Mouse (Mus musculus) cerebral cortex, adult 2 months (tissue): ENCODE results near the gene Gsc2.

Experiments used
- WGBS: fragments of 180-500 bp; shearing (Covaris S2); methylation state at CpG from one replicate; pipeline ENCODE4 v1.1.7; 2018; 5-methylcytosine and 5-hydroxymethylcytosine counted together

The Gsc2 gene

DNA sequence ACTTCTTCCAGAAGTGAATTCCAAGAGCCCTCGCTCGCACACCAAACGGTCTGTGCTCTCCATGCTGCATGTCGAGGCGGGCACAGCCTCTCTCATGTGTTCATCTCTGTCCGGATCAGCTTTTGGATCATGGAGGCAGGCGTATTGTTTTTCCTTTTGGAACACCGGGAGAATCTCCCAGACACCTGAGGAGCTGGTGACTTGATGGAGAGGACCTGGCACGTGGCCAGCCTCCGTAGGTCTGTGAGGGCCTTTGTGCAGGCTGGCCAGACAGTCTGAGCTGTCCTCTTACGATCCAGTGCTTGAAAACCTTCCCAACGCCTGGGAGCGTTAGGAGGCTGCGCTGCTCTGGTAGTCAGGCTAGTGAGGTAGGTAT is 7.3 kb upstream of the Gsc2 start:
- WGBS: under 1% methylated on average over 14 of the region's 14 CpGs

DNA sequence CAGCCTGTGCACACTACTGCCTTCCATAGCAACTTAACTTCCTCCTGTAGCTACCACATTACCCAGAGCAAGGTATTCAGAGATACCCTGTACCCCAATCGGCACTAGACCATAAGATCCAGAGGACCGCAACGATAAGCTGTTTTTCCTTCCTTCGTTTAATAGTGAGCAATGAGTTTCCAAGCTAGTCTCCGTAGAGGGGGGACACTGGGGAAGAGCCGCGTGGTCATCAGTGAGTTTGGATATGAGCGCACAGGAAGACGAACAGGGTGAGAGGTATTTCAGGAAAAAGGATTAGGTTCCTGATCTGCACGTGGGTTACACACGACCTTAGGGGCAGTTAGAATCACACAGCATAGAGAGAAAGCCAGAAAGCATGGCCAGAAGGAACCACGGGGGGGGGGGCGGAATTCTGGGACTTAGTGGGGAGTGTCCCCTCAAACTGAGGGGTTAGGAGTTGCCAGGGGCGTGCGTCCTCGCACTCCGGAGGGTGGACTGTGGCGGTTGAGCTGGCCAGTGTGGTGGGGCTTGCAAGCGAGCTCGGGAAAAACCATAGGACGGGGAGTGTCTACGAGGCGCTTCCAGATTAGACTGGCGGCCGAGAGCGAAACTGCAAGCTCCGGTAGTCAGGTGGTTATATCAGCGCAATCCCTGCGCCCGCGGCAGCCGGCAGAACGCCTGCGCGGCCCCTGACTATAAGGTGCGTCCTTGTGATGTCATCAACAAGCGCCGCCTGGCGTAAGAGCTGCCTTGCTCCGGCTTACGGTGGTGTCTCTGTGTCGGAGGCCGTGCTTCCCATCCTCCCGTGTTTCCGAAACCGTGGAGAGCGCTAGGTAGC is 6.7 kb upstream of the Gsc2 start:
- under 1% methylated on average over 47 of the region's 47 CpGs for WGBS

DNA sequence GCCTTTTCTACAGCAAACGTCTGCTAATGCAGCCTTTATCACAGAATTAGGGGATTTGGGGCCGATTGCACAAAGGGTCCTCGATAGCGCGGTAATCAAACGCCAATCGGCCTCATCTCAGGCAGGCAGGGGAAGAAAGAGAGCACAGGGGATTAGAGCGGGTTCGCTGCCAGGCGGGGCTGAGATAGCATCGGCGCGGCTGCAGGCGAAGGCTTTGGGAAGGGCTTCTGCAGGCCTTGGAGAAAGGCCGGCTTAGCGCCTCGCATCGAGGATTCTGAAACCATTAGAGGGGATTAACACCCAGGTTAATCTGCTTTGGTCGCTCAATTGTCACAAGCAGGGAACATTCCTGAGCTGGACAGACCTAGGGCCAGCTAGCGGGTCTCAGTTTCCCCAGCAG is 5.7 kb upstream of the Gsc2 start:
- WGBS: 30% methylated on average over 20 of the region's 20 CpGs

DNA sequence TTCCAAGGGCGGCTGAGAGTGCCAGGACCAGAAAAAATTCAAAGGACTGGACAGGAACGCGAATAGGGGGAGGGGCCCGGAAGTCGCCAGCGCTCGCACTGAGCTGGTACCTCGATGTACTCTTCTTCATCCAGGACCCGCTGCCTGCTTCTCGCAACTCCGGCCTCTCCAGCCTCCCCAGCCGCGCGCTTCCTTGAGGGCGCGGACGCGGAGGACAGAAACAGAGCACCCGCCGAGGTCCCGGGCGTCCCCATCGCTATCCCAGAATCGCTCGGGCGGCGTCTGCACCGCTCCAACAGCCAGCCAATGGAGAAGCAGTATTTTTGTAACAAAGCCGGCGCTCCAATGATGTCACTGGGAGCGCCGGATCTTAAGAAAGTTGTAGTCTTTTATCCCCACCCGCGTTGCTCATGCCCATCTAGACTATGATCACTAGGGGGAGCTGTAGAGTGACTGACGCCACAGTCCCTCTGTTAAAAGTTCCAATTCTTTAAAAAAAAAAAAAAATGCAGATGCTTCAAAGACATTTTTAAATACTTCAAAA is 3.7 kb downstream of the Gsc2 start, which contains the start of gene Ess2:
Ess2 (minus strand) TSS at position 297 of the 544 bp plus-strand sequence.
- under 1% methylated on average over 35 of the region's 35 CpGs for WGBS

DNA sequence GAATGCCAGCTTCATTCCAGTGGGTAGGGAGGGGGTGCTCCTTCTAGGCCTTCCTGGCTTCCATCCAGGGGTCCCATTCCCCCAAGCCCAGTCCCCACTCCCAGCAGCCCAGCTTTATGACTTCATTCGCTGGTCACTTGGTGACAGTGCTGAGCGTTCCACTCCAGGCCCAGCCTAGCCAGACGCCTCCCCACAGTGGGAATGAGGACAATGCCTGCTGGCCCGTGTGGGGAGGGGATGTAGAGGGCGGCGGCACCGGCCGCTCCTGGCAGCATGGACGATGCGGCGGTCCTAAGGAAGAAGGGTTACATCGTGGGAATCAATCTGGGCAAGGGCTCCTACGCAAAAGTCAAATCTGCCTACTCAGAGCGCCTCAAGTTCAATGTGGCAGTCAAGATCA is 16.4 kb downstream of the Gsc2 start, which contains the start of the genes Dgcr2 and Tssk2:
Dgcr2 (minus strand) TSS at position 101 of the 400 bp plus-strand sequence.
Tssk2 (plus strand) TSS at position 176 of the 400 bp plus-strand sequence.
- 92% methylated on average over 14 of the region's 14 CpGs for WGBS

DNA sequence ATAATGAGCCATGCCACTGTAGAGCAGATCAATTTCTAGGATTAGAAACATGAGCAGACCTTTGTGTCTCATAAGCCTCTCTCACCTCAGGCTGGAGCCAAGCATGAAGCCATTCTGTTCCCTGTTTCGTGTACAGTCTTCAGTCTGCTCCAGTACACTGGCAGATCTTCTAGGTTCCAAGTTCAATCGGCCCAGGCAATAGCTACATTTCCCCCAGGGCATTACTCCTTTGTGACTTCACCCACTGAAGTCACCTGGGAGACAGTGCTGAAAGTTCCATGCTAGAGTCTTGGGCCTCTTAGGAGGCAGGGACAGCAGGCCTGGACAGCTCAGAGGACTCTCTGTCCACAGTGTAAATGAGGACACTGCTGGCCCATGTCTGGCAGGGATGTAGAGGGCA is 20.9 kb downstream of the Gsc2 start, which contains the start of gene Tssk1:
Tssk1 (plus strand) TSS at position 301 of the 400 bp plus-strand sequence.
- WGBS: 79% methylated on average over 2 of the region's 2 CpGs

DNA sequence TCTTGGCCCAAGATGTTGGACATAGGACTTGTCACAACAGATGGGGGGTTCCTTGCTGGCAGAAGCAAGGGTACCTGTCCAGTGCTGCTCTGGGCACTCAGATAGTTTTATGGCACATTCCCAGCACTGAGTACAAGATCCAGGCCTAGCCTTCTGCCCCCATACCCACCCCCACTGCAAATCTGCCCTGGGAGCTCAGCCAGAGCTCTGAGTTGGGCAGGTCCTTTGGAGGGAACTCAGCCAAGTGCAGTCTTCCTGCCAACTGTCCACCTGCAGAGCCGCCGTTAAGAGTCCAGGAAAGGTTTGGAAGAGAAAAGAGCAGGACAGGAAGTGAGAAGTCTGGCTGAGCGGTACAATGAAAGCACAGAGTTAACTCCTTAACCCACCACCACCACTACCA is 22.3 kb downstream of the Gsc2 start:
- WGBS: 55% methylated on average over 3 of the region's 3 CpGs

DNA sequence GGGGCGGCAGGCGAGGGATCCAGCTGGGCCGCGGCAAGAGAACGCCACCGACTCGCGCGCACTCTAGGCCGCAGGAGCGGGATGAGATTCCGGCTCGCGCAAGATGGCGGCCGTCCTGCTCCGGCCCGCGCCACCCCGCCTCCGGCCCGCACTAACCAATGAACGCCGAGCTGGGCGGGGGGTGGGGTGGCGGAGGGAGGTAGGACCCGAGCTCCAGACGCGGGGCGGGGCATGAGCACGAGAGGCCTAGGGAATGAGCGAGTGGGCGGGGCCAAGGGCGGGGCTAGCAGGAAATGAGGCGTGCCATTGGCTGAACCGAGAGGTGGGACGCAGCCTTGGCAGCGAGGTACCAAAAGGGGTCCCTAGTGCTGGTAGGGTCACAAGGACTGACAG is 23.3 kb downstream of the Gsc2 start, which contains the start of gene Gm20518:
Gm20518 (minus strand) TSS at position 105 of the 393 bp plus-strand sequence.
- WGBS: 1% methylated on average over 38 of the region's 38 CpGs

DNA sequence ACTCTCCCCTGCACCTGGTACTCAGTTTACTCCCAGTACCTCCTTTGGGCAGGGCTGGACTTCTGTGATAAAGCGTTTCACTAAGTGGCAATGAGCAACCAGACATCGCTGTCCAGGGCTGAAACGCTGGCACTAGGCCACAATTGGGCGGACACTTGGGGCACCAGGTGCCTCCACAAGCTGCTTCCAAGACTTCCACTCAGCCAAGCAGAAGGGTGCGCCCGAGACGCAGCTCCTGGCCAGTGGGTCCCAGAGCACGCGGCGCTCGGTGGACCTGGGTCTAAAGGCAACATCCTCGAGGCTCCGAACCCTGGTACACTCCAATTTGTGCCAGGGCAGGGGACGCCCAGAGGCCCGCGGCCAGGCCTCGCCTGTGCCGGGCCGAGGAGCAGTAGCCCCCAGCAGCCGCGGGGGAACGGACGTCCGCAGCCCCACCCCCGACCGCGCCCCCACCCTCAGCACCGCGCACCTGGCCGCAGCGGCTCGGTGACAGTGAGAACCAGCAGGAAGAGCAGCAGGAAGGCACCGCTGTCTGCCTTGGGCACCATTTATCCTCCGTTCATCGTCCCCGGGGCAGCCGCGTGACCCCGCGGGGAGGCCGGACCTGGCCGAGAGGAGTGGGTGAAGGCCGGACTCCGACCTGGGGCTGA is 23.8 kb downstream of the Gsc2 start:
- WGBS: under 1% methylated on average over 44 of the region's 44 CpGs

DNA sequence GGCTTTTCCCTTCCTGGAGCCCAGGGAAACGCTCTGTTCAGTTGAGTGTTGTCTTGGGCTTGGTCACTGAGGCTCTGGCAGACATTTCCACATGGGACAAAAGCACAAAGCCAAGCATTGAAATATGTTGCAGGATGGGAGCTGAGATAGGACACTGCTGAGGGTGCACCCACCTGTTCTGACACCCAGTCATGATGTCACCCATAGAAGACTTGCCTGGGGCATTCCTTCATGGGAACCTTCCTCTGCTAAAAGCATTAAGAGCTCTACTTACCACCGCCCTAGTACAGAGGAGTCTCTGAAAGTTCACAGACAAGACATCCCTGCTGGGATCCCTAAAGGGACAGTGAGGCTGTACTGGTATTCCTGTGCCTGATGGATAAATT is 24.5 kb downstream of the Gsc2 start:
- WGBS: 21% methylated on average over 2 of the region's 2 CpGs

DNA sequence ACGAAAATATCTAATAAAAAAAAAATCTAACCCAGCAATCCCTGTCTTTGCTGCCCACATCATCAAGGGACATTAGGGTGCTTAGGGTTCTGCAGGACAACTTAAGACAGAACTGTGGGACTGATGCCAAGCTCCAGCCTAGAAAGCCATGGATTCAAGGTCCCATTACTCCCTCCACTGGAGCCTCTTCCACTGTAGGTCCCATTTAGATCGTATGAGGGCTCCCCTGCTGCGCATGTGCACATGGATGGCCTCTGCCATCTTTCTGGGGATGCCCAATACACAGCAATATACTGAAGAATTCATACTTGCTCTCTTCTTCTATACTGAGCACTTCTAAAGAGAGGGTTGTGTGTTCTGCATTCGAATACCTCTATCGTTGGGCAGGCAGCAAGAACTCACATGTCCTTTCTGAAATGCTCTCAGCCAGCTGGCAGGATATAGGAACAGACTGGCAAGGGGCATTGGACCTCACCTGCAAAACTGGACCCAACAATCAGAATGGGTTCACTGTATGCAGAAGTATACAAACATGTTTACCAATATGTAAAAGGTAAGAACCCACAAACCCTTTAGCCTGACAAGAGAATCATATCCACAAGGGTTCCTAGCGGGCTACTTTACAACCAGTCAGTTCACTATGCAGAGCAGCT is 25.0 kb downstream of the Gsc2 start:
- WGBS: 65% methylated on average over 6 of the region's 6 CpGs

DNA sequence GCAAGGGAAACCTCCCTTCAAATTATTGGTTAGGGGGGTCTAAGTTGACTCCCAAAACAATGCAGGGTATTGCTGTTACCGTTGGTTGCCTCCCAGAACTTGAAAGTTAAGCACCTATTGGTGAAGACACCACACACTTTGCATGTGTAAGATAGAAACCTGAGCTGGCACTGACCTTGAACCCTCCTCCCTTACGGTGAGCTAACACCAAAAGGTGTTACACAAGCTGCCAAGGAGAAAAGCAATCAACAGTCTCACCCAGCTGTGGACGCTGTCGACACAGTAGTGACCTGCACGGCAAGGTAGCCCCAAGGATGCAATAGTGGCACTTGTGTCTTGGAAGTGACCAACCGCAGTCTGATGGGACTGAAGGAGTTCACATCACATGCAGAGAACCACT is 30.7 kb downstream of the Gsc2 start:
- 92% methylated on average over 6 of the region's 6 CpGs for WGBS

DNA sequence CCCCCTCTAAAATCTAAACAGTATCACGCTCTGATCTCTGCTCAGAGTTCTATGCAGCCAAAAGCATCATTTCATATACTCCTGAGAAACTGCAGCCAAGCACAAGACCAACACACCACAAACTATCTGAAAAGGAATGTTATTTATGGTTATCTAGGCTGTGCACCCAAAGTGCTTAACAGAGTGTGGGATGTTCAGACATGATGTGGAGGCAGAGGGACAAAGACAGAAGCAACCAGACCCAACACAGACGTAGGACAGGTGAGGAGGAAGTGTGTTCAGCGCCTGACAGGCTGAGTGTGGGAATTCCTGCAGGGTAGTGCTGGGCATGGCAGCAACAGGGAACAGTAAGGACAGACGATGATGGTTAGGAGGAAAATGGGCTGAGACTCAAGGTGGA is 35.3 kb downstream of the Gsc2 start:
- 44% methylated on average over 4 of the region's 4 CpGs for WGBS

DNA sequence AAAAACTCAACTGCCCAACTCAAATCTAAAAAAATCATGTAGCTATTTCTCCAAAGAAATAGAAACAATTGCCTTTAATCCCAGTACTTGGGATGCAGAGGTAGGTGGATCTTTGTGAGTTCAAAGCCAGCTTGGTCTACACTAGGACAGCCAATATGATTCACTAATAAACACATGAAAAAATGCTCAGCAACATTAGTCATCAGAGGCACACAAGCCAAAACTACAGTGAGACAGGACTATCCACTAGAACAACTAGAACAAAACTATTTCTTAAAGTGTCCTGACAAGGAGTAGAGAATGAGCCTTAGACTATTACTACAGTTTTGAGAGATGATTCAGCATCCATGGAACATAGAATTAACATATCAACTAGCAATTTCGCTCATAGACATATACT is 38.8 kb downstream of the Gsc2 start:
- 84% methylated on average over 1 of the region's 1 CpGs for WGBS

DNA sequence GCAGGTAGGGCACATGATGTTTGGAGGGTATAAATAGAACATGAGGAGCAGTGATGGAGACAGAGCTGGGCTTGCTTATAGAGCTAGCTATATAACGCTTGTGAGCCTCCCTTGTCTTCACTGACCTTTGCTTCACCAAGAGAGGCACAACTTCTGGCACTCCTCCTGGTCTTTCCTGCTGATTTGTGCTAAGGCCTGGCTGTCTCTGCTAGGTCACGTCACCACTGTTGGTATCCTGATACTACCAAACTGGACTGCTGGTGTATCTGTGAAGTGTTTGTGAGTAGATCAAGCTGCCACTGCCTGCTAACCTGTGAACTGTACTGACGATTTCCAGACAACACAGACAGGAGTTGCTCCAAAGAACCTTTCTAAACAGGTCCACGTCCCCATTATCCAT is 39.7 kb downstream of the Gsc2 start:
- WGBS: 87% methylated on average over 4 of the region's 4 CpGs

DNA sequence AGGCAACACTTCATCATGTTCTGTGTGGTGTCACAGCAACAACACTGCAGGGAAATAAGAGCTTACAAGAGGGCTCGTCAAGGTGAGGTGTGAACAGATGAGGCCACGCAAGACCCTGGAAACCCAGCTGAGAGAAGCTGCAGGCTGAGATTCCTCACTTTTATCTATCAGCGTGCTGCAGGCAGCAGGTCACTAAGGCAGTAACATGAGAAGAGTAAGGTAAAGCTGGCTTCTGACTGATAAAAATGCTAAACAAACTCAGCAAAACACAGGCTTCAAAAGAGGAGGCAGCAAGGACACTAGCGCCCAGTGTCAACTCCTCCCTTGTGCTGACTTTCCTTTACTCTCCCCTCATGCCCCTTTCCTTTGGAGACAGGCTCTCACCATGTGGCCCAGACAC is 41.9 kb downstream of the Gsc2 start:
- WGBS: 76% methylated on average over 4 of the region's 4 CpGs

DNA sequence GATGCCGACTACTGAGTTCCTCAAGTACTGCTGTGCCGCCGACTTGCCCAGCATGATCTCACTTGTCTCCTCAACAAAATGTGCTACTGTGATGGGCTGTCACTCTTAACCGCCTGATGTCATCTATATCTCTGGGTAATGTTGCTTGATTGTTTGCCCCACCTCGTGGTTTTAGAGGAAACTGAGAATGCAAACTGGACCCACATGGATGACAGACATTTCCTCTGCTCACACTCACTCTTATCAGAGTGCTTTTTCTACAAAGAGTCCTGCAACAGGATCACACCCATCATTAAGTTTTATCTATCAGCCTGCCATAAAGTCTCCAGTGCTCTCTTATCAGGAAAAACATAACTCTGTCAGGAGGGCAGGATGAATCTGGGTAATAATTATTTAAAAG is 43.6 kb downstream of the Gsc2 start:
- 81% methylated on average over 5 of the region's 5 CpGs for WGBS

DNA sequence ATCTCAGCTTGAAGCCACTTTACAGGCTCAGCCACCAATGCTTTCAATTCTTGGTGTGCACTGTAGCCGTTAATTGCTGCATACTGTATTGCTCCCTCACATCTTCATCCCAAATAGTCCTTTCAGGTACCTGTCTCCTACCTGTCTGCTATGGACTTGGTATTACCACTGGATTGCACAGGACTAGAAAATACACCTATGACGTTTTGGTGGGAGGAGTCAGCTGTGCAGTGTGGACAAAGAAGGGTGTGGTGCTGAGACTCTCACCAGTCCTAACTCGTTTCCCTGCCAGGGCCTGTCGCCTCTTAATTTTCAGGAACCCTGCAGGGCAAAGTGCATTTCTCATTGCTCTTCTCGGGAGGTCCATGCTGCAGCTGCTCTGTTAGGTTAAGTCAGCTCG is 49.1 kb downstream of the Gsc2 start:
- 67% methylated on average over 6 of the region's 6 CpGs for WGBS

DNA sequence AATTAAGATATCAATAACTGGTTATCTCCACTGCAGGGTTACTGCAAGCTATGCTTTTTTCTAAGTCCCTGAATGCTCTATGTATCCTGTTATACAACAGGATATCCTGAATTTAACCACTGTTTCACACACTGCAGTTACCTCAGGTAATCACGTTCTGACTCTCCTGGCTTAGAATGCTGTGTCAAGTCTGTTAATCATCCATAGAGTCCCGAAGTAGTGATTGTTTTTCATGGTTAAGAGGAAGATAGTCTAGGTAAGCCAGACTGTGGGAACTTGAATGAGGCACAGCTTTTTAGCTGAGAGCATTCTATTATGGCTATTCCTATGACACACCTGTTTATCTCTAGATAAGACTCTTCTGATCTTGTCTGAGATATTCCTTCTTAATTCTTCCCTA is 49.6 kb downstream of the Gsc2 start:
- 72% methylated on average over 2 of the region's 2 CpGs for WGBS
